Mouse (Mus musculus): ENCODE results near the gene Tgfb2.

DNA sequence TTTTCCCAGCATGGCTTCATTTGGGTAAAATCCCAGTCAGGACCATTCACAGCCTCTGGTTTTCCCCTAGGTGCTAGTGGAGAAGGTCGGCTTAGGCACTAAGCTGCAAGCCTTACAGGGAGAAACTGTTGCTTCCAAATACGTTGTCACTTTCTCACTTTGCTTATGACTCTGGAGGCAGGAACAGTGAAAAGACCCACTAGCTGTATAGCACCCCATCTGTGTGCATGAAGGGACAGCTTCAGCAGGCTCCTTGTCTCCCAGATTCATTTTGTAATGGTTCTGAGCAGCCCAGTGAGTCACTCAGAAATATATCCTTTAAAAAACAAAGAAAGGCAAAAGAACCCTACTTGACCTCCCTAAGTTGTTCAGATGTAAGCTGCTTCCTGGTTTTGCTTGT is 100.2 kb downstream of the Tgfb2 start:
- TF ChIP-seq CTCF (IDR thresholded peaks at IDR 0.05; ENCODE audit: low read depth, low read length) (no peak), GATA1 (IDR thresholded peaks at IDR 0.05; ENCODE audit: borderline replicate concordance, low read length) (no peak), GATA2 (IDR thresholded peaks at IDR 0.05; ENCODE audit: borderline replicate concordance, low read depth, low read length) (no peak), TAL1 (conservative IDR thresholded peaks at IDR 0.05; ENCODE audit: low read depth, low read length) (no peak)
